ENCODE assay signal across 24 mouse cellular contexts in the genomic region with DNA sequence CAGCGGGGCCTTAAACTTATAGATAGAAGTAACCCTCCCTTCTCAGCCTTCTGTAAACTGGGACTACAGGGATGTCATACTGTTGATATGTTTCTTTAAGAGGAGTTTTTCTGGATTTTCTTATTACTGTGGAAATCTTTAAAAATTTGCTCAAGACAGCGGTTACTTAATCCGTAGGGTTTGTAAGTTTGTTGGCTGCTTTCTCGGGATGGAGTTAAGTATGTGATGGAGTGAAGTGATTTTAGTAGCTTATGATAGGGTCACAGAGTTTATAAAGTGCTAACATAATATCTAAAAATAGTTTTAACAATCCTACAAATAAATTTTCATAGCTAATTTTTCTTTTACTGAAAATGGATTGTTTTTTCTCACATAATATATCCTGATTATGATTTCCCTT.
"Had no signal": no experiment of that assay in that cellular context is flagged by ENCODE, and none has a peak within 500 bp of the region (broad histone marks: within the 10 kb centered on the region; RNA-seq: fewer than 3 reads in every experiment).

No protein-coding gene starts in this region.

- H3K27me3 ChIP-seq: heart, embryonic 13.5 days; heart, embryonic 15.5 days; hindbrain, embryonic 13.5 days; hindbrain, embryonic 15.5 days; kidney, embryonic 15.5 days; limb, embryonic 13.5 days had no signal

- ATAC-seq: hindbrain, postnatal 0 days; intestine, embryonic 16.5 days had no signal

- H3K9me3 ChIP-seq: heart, embryonic 13.5 days; heart, embryonic 15.5 days; hindbrain, embryonic 13.5 days; hindbrain, embryonic 15.5 days; kidney, embryonic 15.5 days; limb, embryonic 13.5 days had no signal

- DNase-seq: gastrocnemius, adult 2 months; gastrocnemius, postnatal 10 days; gastrocnemius, postnatal 36 days; heart, adult 2 months; heart, postnatal 14 days; heart, postnatal 36 days; kidney, adult 11 months; kidney, adult 2 months; kidney, adult 9 months; kidney, postnatal 14 days; kidney, postnatal 36 days; layer of hippocampus, adult 9-11 months; layer of hippocampus, postnatal 36 days; left cerebral cortex, postnatal 4 days had no signal

- H3K4me3 ChIP-seq: gastrocnemius, adult 2 months; heart, adult 2 months; heart, embryonic 13.5 days; heart, embryonic 15.5 days; hindbrain, embryonic 13.5 days; hindbrain, embryonic 15.5 days; kidney, embryonic 15.5 days; limb, embryonic 13.5 days had no signal

- H3K4me1 ChIP-seq: hindbrain, embryonic 15.5 days had no signal

- H3K27ac ChIP-seq: heart, adult 2 months; heart, embryonic 13.5 days; heart, embryonic 15.5 days; hindbrain, embryonic 13.5 days; hindbrain, embryonic 15.5 days; hindbrain, postnatal 0 days; kidney, embryonic 15.5 days; kidney, postnatal 0 days; limb, embryonic 13.5 days had no signal

- H3K9ac ChIP-seq: heart, embryonic 13.5 days; heart, embryonic 15.5 days; hindbrain, embryonic 13.5 days; hindbrain, embryonic 15.5 days; kidney, embryonic 15.5 days; limb, embryonic 13.5 days had no signal

- H3K4me2 ChIP-seq: heart, embryonic 11.5 days; heart, embryonic 13.5 days; heart, embryonic 15.5 days; hindbrain, embryonic 13.5 days; hindbrain, embryonic 15.5 days; kidney, embryonic 15.5 days; limb, embryonic 13.5 days had no signal

- H3K36me3 ChIP-seq: heart, embryonic 13.5 days; heart, embryonic 15.5 days; hindbrain, embryonic 13.5 days; hindbrain, embryonic 15.5 days; kidney, embryonic 15.5 days; limb, embryonic 13.5 days had no signal
